Mouse (Mus musculus): ENCODE measurements around the gene Olfm1.

Olfm1 gene

DNA sequence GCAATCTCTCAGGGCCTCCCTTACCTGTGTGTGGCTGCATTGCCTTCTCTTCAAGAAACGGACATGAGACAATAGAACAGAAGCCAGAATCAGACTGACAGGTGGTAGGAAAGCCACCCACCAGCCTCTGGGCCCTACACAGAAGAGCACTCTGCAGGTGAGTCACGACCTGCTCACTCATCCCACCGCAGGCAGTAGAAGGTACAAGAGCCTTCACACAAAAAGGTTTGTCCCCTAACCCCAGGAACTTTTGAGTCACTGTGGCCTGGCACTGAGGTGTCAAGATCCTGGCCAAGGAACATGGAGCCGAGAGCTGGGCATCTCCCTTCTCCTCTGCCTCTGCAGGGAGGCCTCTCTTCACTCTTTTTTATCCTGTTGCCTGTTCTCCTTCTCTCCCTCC lies 42.3 kb downstream of the Olfm1 start:
- no peak for DNase-seq (ENCODE audit: low read depth, low spot score)

DNA sequence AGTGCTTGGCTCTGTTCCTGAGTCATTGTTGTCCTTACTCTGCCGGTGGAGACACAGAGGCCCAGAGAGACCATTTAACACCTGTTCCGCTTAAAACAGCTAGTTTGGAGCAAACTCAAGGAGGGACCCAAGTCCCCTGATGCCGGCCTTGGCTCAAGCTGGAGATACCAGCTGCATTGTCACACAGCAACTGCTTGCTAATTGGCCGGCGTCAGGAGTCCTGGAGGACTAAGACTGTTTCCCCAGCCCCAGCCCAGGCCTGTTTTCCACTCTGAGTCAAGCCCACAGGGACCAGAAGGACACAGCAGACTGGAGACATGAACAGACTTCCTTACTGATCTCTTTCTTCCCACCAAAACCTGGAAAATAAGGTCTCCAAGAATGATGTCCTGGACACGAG lies 43.7 kb downstream of the Olfm1 start:
- no peak for DNase-seq (ENCODE audit: low read depth, low spot score)

DNA sequence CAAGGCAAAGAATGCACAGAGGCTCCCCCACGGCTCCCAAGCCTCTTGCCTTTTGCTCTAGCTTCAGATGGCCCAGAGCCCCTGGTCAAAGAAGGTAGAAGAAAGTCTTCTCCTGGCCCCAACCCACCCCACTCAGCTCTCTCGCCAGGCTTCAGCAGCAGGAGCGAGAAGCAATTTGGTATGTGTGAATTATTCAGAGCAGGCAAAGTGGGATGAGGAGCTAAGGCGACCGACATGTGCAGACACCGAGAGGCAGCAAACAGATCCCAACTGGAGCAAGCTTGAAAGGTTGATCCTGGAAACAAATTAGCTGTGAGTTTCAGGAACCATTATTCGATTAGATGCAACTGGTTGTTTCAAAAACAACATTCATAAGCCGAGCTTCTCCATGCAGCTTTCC lies 46.8 kb downstream of the Olfm1 start:
- DNase-seq (ENCODE audit: low read depth, low spot score): no peak

DNA sequence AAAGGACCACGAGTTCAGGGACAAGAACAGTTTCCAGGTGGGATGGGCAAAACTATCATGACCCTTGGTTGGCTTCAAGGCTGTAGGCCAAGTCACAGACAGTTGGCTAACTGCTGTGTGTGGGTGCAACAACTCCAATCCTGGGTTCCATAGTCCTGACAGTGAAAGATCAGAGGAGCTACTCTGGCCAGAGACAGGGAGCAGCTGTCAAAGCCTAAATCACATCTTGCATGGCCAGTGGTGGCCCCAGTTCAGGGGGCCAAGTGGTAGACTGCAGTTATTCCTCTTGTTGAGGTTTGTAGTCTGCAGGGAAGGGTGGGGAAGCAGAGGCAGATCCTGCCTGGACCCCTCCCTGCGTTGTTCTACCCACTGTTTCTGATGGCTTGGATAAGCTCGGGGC lies 48.1 kb downstream of the Olfm1 start:
- DNase-seq (ENCODE audit: low read depth, low spot score): no peak

DNA sequence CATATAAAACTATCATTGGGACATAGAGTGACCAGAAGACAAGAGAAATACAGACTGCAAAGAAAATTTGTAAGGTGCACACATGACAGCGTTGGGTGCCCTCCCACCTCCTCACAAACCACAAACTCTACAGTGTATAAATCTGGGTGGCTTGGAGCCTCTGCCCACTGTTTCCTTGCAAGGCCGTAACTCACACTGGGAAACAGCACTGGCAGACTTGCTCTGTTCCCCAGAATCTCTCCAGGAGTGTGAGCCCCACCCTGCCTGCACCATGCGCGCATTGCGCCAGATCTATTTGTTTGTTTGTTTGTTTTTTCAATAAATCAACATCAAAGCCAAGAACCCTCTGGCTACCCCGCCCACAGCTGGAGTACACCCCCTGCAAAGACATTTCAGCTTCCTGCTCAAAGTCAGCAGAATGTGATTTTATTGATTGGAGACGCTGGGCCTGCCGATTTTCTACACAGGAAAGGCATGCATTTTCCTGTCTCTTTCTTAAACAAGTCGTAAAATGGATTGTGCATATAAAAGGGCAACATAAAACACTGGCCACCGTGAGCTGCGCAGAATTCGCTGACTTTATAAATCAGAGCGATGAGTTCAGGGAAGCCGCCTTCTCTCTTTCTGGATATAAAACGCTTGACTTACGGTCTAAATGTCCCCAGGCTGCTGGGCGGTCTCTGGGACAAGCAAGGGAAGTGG lies 48.9 kb downstream of the Olfm1 start:
- no peak for DNase-seq (ENCODE audit: low read depth, low spot score)

DNA sequence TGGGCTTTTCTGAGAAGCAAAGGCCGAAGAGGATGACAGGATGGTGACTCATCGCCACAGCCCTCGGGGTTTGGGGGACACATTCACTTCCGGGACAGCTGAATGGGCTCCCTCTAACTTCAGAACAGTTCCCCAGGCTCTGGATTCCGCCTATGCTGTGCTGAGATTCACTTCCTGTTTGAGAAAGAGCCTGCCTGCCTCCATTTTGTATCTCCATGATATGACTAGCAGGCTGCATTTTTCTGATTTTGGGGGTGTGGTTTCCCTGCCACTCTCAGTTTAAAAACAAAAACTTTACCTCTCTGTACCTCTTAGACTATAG lies 49.4 kb downstream of the Olfm1 start:
- DNase-seq (ENCODE audit: low read depth, low spot score): no peak

DNA sequence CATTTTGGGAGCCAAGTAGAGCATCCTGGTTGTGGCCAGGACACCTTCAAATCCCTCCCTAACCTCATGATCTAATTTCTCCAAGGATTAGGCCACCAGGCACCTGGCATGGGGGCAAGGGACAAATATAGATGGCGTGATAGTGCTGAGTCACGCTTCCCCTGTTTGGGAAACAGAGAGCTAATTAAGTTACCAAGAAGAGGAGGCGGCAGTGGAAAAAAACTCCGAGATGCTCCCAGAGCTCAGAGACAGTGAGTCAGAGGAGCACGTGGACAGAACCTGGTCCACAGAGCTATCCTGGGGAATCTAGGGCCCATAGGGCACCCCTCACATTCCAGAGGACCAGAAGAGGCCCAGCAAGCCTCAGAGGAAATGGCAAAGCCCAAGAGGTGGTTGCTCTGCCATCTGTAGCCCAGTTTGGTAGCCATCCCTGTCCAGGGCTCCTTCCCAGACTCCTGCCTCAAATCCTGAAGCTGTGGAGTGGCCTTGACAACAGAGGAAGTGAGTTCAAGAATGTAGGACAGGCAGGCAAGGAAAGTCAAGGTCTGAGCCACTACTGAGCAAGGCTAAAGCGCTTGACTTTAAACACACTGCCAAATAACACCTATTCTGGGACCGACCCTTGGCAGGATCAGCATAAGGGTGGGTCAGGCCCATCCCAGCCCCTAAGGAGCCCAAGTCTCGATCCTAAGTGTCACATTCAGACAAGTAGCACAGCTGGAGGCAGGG lies 52.0 kb downstream of the Olfm1 start:
- no peak for DNase-seq (ENCODE audit: low read depth, low spot score)

DNA sequence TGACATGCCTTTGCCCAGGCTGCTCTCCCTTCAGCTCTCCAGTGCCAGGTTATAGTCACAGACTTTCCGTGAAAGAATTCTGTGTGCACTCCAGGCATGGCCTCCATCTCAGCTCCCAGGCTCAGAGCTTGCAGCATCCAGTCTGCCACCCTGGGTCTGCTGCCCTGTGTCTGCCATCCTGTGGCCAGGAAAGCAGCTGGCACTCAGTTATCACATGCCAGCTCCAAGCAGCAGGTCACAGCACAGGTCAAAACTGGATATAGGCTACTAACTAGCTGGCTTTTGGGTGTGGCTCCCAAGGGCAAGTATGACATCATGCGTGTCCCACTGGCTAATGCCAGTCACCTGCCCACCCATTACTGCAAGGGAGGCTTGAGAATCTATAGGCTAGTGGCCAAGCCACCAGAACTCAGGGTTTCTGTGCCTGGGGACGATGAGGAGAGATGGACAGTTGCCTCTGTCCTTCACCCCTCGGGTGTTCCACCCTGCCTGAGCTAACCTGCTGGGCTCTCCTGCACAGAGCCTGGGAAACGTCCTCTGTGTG lies 53.4 kb downstream of the Olfm1 start:
- no peak for DNase-seq (ENCODE audit: low read depth, low spot score)

DNA sequence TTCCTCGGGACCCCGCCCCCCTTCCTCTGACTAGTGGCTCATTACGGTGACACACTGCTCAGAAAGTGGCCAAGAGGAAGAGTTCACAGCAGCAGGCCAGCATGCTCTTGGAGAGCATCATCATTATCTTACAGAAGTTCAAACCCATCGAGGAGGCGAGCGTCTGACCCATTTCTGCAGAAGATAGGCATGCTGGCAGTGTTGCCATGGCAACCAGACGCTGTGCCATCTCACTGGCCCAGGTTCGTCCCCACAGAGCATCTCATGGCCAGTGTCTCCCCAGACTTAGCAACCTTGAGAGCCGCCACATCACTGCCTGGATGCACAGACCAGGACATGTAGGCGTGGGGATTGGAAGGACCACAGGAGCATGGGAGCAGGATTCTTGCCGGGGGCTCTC lies 54.3 kb downstream of the Olfm1 start:
- DNase-seq (ENCODE audit: low read depth, low spot score): no peak

DNA sequence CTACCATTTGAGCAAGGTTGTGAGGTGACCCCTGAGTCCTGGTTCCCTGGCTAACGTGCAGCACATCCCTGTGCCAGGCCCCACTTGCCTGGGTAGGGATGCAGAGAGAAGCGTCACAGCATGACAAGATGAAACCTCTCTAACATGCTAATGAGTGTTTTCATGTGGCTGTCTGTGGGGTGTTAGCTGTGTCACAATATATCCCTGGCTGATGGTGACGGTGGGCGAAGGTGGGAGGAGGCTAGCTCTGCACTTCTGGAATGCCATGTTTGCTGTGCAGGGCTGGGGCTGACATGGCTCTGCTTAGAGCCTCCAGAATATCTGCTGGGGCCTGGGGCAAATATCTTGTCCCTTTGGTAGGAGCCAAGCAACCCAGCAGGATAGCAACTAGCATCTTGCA lies 59.8 kb downstream of the Olfm1 start:
- DNase-seq (ENCODE audit: low read depth, low spot score): no peak

DNA sequence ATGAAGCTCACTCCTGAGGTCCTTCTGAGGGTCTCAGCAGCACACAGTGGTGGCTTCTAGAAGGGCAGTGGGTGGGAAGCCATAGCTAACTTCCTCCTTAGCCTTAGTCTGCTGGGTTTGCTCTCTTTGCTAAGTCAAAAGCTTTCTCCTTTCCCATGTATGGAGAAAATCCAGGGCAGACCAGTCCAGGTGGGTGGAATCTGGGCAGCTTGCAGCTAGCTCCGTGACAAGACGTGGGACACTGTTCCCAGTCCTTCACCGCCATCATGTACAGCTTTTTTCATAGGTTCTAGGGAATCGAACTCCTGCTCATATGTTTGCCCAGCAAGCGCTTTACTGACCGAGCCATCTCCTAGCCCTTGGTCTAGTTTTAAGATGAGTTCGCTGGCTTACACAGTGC lies 63.2 kb downstream of the Olfm1 start:
- DNase-seq (ENCODE audit: low read depth, low spot score): no peak

DNA sequence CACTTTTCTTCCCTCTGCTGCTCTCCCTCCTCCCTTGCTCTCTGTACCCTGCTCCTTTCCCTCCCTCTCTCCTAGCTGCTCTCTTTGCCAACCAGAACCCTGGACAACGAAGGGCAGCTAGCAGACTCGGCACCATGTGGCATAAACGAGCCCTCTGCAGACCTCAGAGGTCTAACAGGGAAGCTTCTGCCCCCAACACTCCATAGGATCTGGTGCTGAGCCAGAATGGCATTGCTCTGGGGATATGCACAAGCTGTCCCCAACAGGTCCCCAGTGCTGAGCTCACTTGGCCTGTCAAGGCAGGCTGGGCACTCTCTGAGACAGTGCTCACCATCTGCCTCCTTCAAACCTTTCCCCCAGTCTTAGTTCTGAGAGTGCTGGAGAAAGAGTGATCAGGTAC lies 68.6 kb downstream of the Olfm1 start:
- DNase-seq (ENCODE audit: low read depth, low spot score): no peak

DNA sequence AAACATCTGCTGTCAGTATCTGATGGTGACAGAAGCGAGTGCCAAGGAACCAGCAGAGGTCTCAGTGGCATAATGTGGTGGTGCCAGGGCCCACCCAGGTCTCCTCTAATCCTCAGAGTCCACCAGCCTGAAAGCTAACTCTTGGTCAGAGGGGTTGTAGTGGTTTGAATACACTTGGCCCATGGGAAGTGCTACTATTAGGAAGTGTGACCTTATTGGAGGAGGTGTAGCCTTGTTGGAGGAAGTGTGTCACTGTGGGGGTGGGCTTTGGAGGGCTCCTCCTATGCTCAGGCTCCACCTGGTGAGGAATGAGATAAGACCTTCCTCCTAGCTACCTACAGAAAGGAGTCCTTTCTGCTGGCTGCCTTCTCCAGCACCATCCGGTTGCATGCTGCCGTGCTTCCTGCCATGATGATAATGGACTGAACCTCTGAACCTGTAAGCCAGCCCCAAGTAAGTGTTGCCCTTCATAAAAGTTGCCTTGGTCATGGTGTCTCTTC lies 75.0 kb downstream of the Olfm1 start:
- no peak for DNase-seq (ENCODE audit: low read depth, low spot score)

DNA sequence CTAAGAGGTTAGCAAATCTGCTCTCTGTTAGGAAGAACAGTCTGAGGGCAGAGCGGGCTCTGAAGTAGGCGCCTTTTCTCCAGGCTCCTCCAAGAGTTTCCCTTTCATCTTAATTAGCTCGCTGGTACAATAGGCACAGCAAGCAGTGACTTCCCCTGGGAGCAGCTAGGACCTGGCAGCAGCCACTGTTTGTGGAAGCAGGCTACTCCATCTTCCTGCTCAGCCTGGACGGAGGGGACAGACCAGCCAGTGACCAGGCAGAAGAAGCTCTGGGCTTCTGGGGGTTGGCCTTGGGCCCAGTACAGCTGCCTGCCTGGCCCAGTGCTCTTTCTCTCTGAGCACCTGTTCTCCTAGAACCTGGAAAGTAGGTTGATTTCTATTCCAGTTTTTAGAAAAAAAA lies 77.8 kb downstream of the Olfm1 start:
- no peak for DNase-seq (ENCODE audit: low read depth, low spot score)

DNA sequence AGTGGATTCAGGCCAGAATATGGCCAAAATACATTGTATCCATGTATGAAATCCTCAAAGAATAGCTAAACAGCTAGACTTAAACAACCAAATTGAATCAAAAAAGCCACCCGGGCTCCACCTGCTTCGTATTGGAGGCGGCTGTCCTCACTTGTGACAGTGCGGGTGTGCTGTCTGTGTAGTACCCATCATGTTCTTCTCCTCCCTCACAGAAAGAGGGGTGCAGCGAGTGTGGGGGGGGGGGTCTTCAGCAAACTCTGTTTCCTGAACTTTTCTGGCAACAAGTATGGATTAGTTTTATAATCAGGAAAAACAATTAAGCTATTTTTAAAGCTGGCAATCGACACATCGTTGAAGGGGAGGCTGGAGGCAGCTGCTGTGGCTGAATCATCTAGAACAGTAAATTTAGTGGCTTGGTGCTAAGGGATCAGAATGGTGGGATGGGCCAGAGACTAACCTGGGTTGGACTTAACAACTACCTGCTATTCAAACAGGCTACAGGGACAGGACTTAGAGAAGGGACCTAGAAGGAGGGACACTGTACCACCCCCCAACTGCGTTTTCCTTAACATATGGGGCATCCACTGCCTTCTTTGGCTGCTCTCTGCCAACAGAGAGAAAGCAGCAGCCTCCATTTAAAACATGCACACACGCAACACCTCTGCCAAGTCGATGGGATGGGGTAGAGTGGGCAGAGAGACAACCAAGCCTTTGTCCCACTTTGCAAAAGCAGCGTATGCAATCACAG lies 79.6 kb downstream of the Olfm1 start:
- DNase-seq (ENCODE audit: low read depth, low spot score): no peak

DNA sequence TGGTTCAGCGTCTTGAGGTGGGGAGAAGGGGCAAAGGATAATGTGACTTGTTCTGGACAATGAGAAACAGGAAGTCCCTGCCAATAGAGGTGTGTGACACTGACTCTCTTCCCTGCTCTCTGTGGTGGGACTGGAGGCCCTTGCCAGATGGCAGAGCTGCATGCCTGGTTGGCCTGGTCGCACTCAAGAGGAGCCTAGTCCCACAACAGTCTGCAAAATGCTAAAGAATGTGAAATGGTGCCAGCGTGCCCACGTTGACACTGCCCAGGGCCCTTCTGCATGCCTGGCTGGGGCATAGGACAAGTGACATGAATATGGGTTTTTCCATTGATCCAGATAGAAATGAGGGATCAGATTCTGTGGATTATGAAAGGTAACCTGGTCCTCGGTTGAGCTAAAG lies 81.2 kb downstream of the Olfm1 start:
- no peak for DNase-seq (ENCODE audit: low read depth, low spot score)

DNA sequence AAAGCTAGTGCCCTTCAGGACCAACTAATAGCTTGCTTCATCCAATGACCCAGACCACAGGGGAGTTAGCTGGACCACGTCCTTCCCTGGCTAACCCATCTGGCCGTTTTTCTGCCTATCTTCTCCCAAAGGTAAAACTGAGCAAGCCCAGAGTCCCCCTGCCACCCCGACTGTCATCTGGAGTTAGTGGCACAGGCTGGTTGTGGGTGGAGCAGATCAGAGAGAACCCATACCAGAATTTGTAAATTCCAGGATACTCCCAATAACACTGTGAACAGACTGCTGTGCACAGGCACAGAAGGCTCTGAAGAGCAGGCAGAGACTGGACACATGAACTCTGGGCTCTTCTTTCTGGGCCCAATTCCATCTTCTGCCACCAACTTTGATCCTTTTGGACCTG lies 82.6 kb downstream of the Olfm1 start:
- no peak for DNase-seq (ENCODE audit: low read depth, low spot score)

DNA sequence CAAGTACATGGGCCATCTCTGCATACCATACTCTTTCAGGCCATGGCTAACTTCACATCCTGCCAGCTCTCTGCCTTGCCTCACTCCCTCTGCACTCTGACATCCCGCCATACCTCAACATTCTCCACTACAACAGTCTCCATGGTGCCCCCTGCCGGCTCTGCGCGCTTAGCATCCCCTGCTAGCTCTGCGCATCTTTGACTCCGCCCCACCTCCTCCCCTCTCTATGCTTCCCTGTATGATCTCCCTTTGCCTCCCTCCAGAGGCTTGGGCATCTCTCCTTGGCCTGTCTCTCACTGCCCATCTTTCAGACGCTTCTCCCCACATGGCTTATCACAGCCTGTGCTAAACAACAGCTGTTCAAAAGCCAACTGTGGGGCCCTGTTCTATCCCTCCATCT lies 85.4 kb downstream of the Olfm1 start:
- peak; percentile 67 for DNase-seq (ENCODE audit: low read depth, low spot score)

DNA sequence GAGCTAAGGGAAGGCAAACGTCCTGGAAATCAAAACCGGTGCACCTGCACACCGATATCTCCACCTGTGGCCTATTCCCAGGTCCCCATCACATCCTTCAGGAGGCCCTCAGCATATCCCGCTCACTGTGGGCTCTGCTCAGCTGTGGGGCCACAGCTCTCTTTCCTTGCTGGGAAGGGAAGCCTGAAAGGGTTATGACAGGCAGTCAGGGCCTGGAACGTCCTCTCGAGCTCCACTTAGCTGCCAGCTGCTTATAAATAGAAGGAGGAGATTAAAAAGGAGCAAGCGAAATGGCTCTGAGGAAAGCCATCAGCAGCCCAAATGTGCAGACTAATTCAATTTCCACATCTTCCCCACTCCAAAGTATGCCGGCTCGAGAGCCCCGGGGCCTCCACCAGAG lies 86.1 kb downstream of the Olfm1 start:
- no peak for DNase-seq (ENCODE audit: low read depth, low spot score)
